Mouse (Mus musculus) limb, embryonic 14.5 days (tissue): Measurements from ENCODE around the gene Enpp5. TPM values are rescaled to one million over a fixed set of nuclear protein-coding genes. Genes with fewer than 3 reads are reported as not detected.

Experiments used
- ATAC-seq: fragments of 200-750 bp; cut with Nextera tagmentation; 2 replicates; pipeline ENCODE4 v1.8.0; 2017; ENCODE audit warnings: low read depth, moderate number of reproducible peaks, moderate TSS enrichment; ENCODE audit not compliant: low FRiP score
- DNase-seq: peaks from one replicate; pipeline ENCODE4 v3.0.0-alpha.2; 2015; ENCODE audit warnings: low spot score
- H3K27ac ChIP-seq: fragments of 300-500 bp; sonication (generic); replicated peaks from 2 replicates; pipeline ENCODE4 v1.5.1; 2014; ENCODE audit warnings: low read depth, mild to moderate bottlenecking, low read length, moderate library complexity, mixed read lengths
- H3K27me3 ChIP-seq: fragments of 300-500 bp; sonication (generic); 2 replicates; pipeline ENCODE4 v1.6.1; 2014; ENCODE audit warnings: low read length, mixed read lengths; ENCODE audit not compliant: control insufficient read depth, insufficient read depth
- H3K36me3 ChIP-seq: fragments of 300-500 bp; sonication (generic); 2 replicates; pipeline ENCODE4 v1.6.1; 2014; ENCODE audit warnings: mild to moderate bottlenecking, low read length, moderate library complexity, mixed read lengths; ENCODE audit not compliant: control insufficient read depth, insufficient read depth
- H3K4me1 ChIP-seq: fragments of 300-500 bp; sonication (generic); 2 replicates; pipeline ENCODE4 v1.6.1; 2014; ENCODE audit warnings: antibody characterized with exemption, low read length, mixed read lengths; ENCODE audit not compliant: control insufficient read depth, insufficient read depth
- H3K4me2 ChIP-seq: fragments of 300-500 bp; sonication (generic); replicated peaks from 2 replicates; pipeline ENCODE4 v1.6.1; 2014; ENCODE audit warnings: low read depth, mild to moderate bottlenecking, low read length, moderate library complexity; ENCODE audit not compliant: severe bottlenecking
- H3K4me3 ChIP-seq: fragments of 300-500 bp; sonication (generic); replicated peaks from 2 replicates; pipeline ENCODE4 v1.5.1; 2014; ENCODE audit warnings: low read length
- H3K9ac ChIP-seq: fragments of 300-500 bp; sonication (generic); 2 replicates; pipeline ENCODE4 v1.6.1; 2014; ENCODE audit warnings: mild to moderate bottlenecking, low read depth, low read length, moderate library complexity; ENCODE audit not compliant: severe bottlenecking
- H3K9me3 ChIP-seq: fragments of 300-500 bp; sonication (generic); 2 replicates; pipeline ENCODE4 v1.6.1; 2016; ENCODE audit warnings: low read length; ENCODE audit not compliant: control insufficient read depth
- POLR2A ChIP-seq: fragments of 200-500 bp; IDR thresholded peaks from 2 replicates; pipeline ENCODE4 v1.8.0; 2012; ENCODE audit warnings: inconsistent platforms, mild to moderate bottlenecking, moderate library complexity, borderline replicate concordance; ENCODE audit not compliant: insufficient read depth, insufficient read length; ENCODE audit errors: extremely low read depth
- WGBS: fragments of 180-500 bp; shearing (Covaris S2); extraction: QIAGEN DNeasy Blood & Tissue Kit; methylation state at CpG from one replicate; pipeline ENCODE4 v1.1.7; 2014; 5-methylcytosine and 5-hydroxymethylcytosine counted together
- polyA plus RNA-seq, 2 experiments: library from polyadenylated mRNA; depleted of rRNA in 1 of 2; stranded (reverse) in 1 of 2; unstranded in 1 of 2; fragments of >200 nt; fragmentation: Nextera tagmentation in 1 of 2; extraction: Ambion mirVana in 1 of 2; gene quantifications; 2 replicates each; pipeline versions ENCODE4 v1.2.1 to v1.2.3; 2012 to 2014

Gene Enpp5
- polyA plus RNA-seq, 2 experiments = 11.5 to 15.9 TPM

DNA sequence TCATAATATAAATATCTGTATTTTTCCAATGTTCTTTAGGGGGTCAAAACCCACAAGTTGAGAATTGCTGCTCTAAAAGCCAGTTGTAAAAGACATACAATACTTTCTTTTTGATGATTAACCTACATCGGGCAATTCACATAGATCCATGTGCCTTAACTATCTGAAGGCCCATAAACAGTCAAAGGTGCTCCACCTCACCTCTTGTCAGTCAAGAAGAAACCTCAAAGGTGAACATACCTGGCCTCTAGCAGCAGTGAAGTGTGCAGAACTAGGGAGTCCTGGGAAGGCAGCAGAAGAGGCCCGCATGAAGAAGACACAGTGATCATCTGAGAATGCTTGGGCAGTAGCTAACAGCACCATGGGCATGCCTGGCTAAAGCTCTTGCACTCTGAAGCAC, 38.2 kb upstream of the Enpp5 start:
- ATAC-seq (no peak), DNase-seq (no peak)
- no peaks in the 10 kb centered on the region for H3K27me3 ChIP-seq
- no peaks in the 10 kb centered on the region for H3K9me3 ChIP-seq
- no peaks in the 10 kb centered on the region for H3K36me3 ChIP-seq
- no peak overlapping the region for H3K27ac ChIP-seq
- no peak overlapping the region for H3K4me3 ChIP-seq
- 77% methylated on average over 2 of the region's 2 CpGs for WGBS
- TF ChIP-seq POLR2A = no peak
- no peak overlapping the region for H3K4me2 ChIP-seq
- H3K9ac ChIP-seq = no peak overlapping the region
- no peaks in the 10 kb centered on the region for H3K4me1 ChIP-seq

DNA sequence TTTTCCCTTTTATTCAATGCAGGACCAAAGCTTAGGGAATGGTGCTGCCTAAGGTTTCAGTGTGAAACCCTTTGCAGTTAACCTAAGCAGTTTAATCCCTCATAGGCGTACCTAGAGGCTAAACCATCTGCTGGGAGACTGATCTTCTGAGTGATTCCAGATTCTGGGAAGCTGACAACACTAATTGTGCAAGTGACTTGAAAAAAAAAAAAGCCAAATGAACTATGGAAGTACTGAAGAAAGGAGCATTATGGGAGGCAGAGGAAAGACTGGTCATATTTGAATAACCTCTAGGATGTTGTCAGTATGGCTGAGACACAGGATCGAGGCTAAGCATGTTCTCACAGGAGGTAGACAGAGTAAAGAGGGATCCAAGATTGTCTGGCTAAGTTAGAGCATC, 36.3 kb upstream of the Enpp5 start:
- no peaks in the 10 kb centered on the region for H3K4me1 ChIP-seq
- no peaks in the 10 kb centered on the region for H3K27me3 ChIP-seq
- H3K36me3 ChIP-seq = no peaks in the 10 kb centered on the region
- H3K9ac ChIP-seq = no peak overlapping the region
- no peak overlapping the region for H3K4me2 ChIP-seq
- 68% methylated on average over 2 of the region's 2 CpGs for WGBS
- H3K27ac ChIP-seq = no peak overlapping the region
- no peak overlapping the region for H3K4me3 ChIP-seq
- TF ChIP-seq POLR2A = no peak
- no peaks in the 10 kb centered on the region for H3K9me3 ChIP-seq
- no peak for DNase-seq
- no peak for ATAC-seq

DNA sequence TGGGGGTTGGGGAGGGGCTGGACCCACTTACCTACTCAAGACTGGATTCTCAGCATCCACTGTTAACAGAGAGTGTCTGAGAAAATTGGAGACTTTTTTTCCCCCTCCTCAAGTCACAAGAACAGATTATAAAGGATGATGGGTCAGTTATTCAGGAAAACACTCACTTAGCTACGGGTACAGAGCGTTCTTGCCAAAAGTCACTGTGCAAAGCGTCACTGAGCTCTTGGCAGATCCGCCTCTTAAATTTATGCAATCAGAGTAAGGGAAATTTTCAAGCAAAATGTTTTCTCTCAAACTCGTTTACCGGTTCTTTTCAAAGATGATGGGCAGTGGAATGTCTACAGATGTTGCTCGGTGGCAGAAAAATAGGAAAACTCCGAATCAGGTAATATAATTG, 35.8 kb upstream of the Enpp5 start:
- no peaks in the 10 kb centered on the region for H3K4me1 ChIP-seq
- WGBS = 90% methylated on average over 8 of the region's 8 CpGs
- no peak overlapping the region for H3K27ac ChIP-seq
- ATAC-seq (no peak), DNase-seq (no peak)
- H3K4me3 ChIP-seq = no peak overlapping the region
- no peaks in the 10 kb centered on the region for H3K9me3 ChIP-seq
- no peak for TF ChIP-seq POLR2A
- no peak overlapping the region for H3K4me2 ChIP-seq
- no peak overlapping the region for H3K9ac ChIP-seq
- no peaks in the 10 kb centered on the region for H3K27me3 ChIP-seq
- no peaks in the 10 kb centered on the region for H3K36me3 ChIP-seq

DNA sequence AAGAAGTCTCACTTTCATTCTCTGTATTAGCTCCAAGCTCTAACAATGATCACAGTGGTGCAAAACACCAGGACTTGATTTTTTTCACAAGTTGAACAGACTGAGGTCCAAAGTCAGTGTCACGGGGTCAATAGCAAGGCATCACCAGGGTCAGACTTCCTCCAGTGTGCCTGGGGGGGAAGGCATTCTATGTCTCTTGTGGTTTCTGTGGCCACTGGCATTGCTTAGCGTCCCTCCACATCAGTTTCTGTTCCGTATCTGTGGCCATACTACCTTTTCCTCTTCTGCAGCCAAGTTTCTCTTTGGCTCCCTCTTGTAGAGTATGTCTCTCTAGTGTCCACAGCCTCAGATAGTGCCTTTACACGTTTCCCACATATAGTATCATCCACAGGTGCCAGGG, 25.2 kb upstream of the Enpp5 start:
- Histone ChIP-seq H3K9me3 (no peaks in the 10 kb centered on the region), H3K4me3 (no peak overlapping the region), H3K27me3 (no peaks in the 10 kb centered on the region), H3K9ac (no peak overlapping the region), H3K4me1 (no peaks in the 10 kb centered on the region), H3K27ac (no peak overlapping the region), H3K36me3 (no peaks in the 10 kb centered on the region), H3K4me2 (no peak overlapping the region)
- WGBS = 79% methylated on average over 4 of the region's 4 CpGs
- no peak for TF ChIP-seq POLR2A
- DNase-seq = no peak
- no peak for ATAC-seq

DNA sequence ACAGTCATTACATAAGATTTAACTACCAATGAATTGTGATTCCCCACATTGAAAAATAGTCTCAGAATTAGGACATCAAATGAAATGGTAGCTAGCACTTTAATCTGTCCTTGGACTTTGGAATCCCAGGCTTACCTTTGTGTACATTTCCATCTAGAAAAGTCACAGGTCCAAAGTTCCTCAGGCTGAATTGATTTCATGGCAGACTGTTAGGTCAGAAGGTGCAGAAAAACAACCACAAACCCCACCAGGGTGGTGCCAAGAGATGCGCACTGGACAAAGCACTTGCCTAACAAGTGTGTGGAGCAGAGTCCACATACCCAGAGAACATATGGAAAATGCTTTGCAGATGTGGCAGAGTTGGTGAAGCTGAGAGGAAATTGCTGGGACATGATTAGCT, 21.5 kb upstream of the Enpp5 start:
- Histone ChIP-seq H3K4me2 (no peak overlapping the region), H3K9ac (no peak overlapping the region), H3K27ac (no peak overlapping the region), H3K4me1 (peaks cover 6% of the 10 kb centered on the region), H3K9me3 (no peaks in the 10 kb centered on the region), H3K4me3 (no peak overlapping the region), H3K27me3 (no peaks in the 10 kb centered on the region), H3K36me3 (no peaks in the 10 kb centered on the region)
- WGBS = 85% methylated on average over 1 of the region's 1 CpGs
- ATAC-seq = no peak
- TF ChIP-seq POLR2A = no peak
- no peak for DNase-seq

DNA sequence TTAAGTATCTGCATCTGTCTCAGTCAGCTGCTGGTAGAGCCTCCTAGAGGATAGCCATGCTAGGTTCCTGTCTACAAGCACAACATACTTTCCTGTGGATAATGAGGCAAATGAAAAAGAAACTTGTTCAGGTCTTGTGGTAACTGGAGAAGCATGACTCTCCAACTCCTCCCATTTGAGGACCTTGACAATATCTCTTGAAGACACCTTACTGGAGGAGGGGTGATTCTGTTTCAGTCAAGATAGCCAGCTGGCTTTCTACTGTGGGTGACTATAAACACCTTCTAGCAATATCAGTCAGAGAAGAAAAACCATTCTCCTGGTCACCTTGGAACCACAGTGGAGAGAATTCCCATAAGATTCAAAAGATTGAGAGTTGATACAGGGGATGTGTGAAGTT, 20.5 kb upstream of the Enpp5 start:
- no peaks in the 10 kb centered on the region for H3K9me3 ChIP-seq
- ATAC-seq = no peak
- no peak for TF ChIP-seq POLR2A
- H3K27me3 ChIP-seq = no peaks in the 10 kb centered on the region
- DNase-seq = no peak
- no peak overlapping the region for H3K9ac ChIP-seq
- peaks cover 8% of the 10 kb centered on the region for H3K4me1 ChIP-seq
- no peak overlapping the region for H3K27ac ChIP-seq
- H3K36me3 ChIP-seq = no peaks in the 10 kb centered on the region
- no peak overlapping the region for H3K4me2 ChIP-seq
- no peak overlapping the region for H3K4me3 ChIP-seq
